Mouse (Mus musculus) C2C12 (cell line): ENCODE data around the gene Tescl. TPM values are rescaled to one million over a fixed set of nuclear protein-coding genes. Genes with fewer than 3 reads are reported as not detected.

Experiments used
- H3K27me3 ChIP-seq: one replicate; pipeline ENCODE4 v1.6.1; 2011; ENCODE audit not compliant: control insufficient read depth, insufficient read depth, insufficient read length
- H3K36me3 ChIP-seq: one replicate; pipeline ENCODE4 v1.6.1; 2011; ENCODE audit not compliant: control insufficient read depth, insufficient read depth
- H3K4me3 ChIP-seq: one replicate; pipeline ENCODE4 v1.5.1; 2011; ENCODE audit warnings: mild to moderate bottlenecking, control low read depth; ENCODE audit not compliant: poor library complexity, insufficient read depth, severe bottlenecking
- H3K79me2 ChIP-seq: one replicate; pipeline ENCODE4 v1.6.1; 2011; ENCODE audit not compliant: control insufficient read depth, insufficient read depth
- H3K79me3 ChIP-seq: one replicate; pipeline ENCODE4 v1.6.1; 2011; ENCODE audit warnings: low read depth, control low read depth
- H3ac ChIP-seq: one replicate; pipeline ENCODE3; 2011; ENCODE audit warnings: low read depth; ENCODE audit not compliant: control insufficient read depth, insufficient read length
- CEBPB ChIP-seq: IDR thresholded peaks from one replicate; pipeline ENCODE4 v1.6.1; 2011; ENCODE audit warnings: low read depth, mild to moderate bottlenecking, control low read depth, moderate library complexity
- CTCF ChIP-seq: IDR thresholded peaks from one replicate; pipeline ENCODE4 v1.5.1; 2011; ENCODE audit not compliant: control insufficient read depth, insufficient read depth, insufficient read length
- FOSL1 ChIP-seq: IDR thresholded peaks from one replicate; pipeline ENCODE4 v1.8.0; 2011; ENCODE audit warnings: mild to moderate bottlenecking, low read length; ENCODE audit not compliant: poor library complexity, insufficient read depth, severe bottlenecking
- MAX ChIP-seq: IDR thresholded peaks from one replicate; pipeline ENCODE4 v1.6.1; 2011; ENCODE audit warnings: mild to moderate bottlenecking, control low read depth
- MYOD1 ChIP-seq: IDR thresholded peaks from one replicate; pipeline ENCODE4 v1.6.1; 2011; ENCODE audit warnings: low read depth; ENCODE audit not compliant: control insufficient read depth, insufficient read length
- MYOG ChIP-seq: IDR thresholded peaks from one replicate; pipeline ENCODE4 v1.6.1; 2011; ENCODE audit not compliant: control insufficient read depth, insufficient read length; ENCODE audit errors: extremely low read depth
- USF1 ChIP-seq: IDR thresholded peaks from one replicate; pipeline ENCODE4 v1.6.1; 2011; ENCODE audit warnings: low read depth, mild to moderate bottlenecking, control low read depth, moderate library complexity
- polyA plus RNA-seq: library from polyadenylated mRNA; unstranded; fragments of >200 nt; fragmentation: generic; extraction: Trizol; gene quantifications from one replicate; pipeline ENCODE4 v1.2.1, GENCODE M21; 2012; ENCODE audit warnings: missing spikeins

The Tescl gene
- polyA plus RNA-seq, 1 experiment: 0.22 TPM

DNA sequence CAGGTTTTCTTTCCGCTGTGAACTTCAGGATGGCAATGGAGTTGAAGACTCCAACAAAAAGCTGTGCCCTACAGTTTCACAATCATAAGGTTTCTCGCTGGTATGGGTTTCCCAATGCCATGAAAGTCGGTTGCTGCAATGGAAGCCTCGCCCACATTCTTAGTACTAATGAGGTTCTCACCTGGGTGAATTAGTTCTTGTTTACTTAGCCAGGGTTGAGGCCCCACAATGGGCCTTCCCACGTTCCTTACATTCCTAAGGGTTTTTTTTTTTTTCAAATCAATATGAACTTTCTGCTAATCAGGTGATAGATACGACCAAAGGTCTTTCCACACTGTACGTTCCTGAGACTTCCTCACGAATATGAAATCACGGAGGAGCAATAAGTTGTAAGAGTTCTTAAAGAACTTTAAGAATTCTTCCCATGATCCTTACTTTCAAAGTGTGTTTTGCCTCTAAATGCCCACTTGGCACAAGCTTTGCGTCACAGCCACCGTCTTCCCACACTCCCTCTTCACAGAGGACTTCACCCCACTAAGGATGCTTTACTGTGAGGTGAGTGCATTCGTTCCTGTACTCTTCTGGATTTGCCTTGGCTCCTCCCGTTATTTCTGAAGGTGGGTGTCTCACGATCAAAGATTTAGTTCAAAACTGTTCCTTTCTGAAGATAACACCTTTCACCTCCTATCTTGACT is 6.3 kb downstream of the Tescl start:
- H3K27me3 ChIP-seq: peaks cover 8% of the 10 kb centered on the region
- no peak overlapping the region for H3K4me3 ChIP-seq
- H3K79me2 ChIP-seq: no peaks in the 10 kb centered on the region
- no peaks in the 10 kb centered on the region for H3K79me3 ChIP-seq
- H3ac ChIP-seq: no peak overlapping the region
- H3K36me3 ChIP-seq: no peaks in the 10 kb centered on the region
- TF ChIP-seq MYOG (no peak), USF1 (no peak)

DNA sequence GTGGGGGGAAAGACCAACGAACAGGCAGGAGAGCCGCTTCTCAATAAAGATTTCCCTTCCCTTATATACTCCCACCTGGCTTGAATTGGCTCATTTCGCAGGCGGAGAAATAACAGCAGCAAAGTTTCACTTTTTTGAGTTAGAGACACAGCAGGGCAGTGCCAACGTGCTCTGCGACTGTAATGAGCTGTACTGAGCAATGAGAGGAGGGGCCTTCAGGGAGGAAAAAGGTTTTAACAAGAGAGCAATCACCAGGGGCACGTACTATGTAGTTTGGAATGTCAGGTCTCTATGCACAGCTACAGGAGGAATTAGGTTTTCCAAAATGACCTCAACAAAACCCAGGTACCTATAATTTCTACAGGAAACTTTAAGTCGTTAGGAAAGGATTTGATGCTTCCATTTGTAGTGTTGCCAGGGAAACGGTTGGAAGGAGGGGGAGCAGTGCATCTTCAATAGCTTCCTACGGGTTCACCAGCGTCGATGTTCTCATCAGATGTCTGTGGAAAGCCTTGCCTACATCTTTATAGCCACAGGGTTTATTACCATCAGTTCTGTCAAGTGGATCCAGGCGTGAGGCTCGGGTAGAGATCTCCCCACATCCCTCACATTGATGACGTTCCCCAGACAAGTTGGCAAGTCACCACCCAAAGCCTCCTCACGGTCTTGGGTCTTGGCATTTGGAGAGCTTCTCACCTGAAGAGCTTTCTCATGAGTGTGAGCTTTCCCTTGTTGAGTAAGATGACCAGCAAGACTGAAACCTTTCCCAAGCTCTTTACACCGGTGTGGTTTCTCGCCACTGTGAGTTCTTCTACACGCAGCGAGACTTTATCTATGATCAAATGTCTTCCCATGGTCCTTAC is 7.2 kb downstream of the Tescl start:
- Histone ChIP-seq H3K79me3 (no peaks in the 10 kb centered on the region), H3ac (no peak overlapping the region), H3K79me2 (no peaks in the 10 kb centered on the region), H3K4me3 (no peak overlapping the region), H3K36me3 (no peaks in the 10 kb centered on the region), H3K27me3 (peaks cover 8% of the 10 kb centered on the region)
- TF ChIP-seq FOSL1: no peak
- no peak for TF ChIP-seq MYOD1
- TF ChIP-seq MAX: no peak
- no peak for TF ChIP-seq CEBPB
- TF ChIP-seq USF1: no peak
- no peak for TF ChIP-seq CTCF
- no peak for TF ChIP-seq MYOG

DNA sequence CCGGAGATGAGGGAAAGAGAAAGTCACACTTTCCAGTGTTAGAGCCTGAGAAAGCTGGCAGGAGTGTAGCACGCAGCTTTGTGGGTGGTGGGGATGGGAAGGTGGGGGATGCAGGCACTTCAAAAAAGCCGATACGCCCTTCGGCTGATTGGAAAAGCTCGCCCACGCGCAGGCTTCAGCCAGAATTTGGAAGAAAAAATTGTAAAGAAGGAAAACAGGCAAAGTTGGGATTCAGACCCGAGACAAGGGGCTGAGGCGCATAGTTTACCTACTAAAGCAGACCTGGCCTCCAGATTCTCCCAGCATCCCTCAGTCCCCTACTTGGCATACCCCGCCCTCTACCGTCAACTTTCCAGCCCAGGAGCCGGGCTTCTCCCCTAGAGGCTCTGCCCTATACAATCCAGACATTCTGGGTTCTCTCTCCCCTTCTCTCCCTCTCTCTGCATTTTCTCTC is 8.0 kb downstream of the Tescl start:
- H3K36me3 ChIP-seq: no peaks in the 10 kb centered on the region
- H3K79me3 ChIP-seq: no peaks in the 10 kb centered on the region
- H3ac ChIP-seq: no peak overlapping the region
- H3K27me3 ChIP-seq: peaks cover 13% of the 10 kb centered on the region
- H3K4me3 ChIP-seq: no peak overlapping the region
- H3K79me2 ChIP-seq: no peaks in the 10 kb centered on the region
- no peak for TF ChIP-seq FOSL1
- TF ChIP-seq MYOD1: no peak
- no peak for TF ChIP-seq MAX
- no peak for TF ChIP-seq CTCF
- TF ChIP-seq CEBPB: no peak
- no peak for TF ChIP-seq MYOG
- no peak for TF ChIP-seq USF1

DNA sequence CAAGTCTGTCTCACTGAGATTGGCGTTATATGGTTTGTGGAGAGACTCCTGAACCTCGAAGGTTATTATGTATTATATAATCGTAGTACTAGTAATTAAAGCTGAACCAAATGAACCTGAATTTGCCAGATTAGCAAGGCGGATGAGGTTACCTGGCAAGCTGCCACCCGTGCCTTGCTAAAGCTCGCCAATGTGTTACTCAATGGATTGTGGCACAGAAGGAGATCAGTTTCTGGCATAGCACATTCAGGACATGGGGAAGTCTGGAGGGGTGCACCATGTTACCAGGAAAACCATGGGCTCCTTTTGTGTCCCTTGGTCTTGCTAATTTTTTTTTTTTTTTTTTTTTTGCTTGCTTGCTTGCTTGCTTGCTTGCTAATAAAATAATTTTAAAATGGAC is 8.5 kb downstream of the Tescl start:
- Histone ChIP-seq H3K79me3 (no peaks in the 10 kb centered on the region), H3ac (no peak overlapping the region), H3K79me2 (no peaks in the 10 kb centered on the region), H3K27me3 (peaks cover 13% of the 10 kb centered on the region), H3K36me3 (no peaks in the 10 kb centered on the region), H3K4me3 (no peak overlapping the region)
- TF ChIP-seq MYOD1 (no peak), MAX (no peak), MYOG (no peak), USF1 (no peak), CTCF (no peak), CEBPB (no peak), FOSL1 (no peak)

DNA sequence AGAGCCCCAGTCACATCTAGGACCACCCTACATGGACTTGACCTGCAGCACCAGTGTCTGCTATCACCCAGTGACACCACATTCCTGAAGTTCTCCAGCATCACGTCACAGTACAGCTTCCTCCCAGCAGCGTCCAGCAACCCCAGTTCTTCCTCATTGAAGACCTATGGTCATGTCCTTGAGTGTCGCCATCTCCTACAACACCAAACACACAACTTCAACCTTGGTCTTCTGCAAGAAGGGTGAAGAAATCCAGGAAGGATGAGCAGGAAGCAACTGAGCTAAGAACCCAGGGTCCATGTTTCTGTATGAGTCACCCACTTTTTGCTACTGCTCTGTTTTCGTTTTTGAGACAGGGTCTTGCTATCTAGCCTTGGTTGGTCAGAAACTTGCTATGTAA is 11.1 kb downstream of the Tescl start:
- Histone ChIP-seq H3K79me2 (no peaks in the 10 kb centered on the region), H3K36me3 (no peaks in the 10 kb centered on the region), H3ac (no peak overlapping the region), H3K27me3 (peaks cover 16% of the 10 kb centered on the region), H3K79me3 (no peaks in the 10 kb centered on the region), H3K4me3 (no peak overlapping the region)
- TF ChIP-seq FOSL1 (no peak), MAX (no peak), USF1 (no peak), MYOD1 (no peak), MYOG (no peak), CTCF (no peak), CEBPB (no peak)
